8 mouse cellular contexts compared by ENCODE assay signal in genomic region chr4:99660981-99661380, GRCm38 (mm10). TPM values are rescaled to one million over a fixed set of nuclear protein-coding genes. Genes with fewer than 3 reads are reported as not detected.
DNase-seq lines count a peak whose midpoint lies in the region; ATAC-seq lines count a peak whose summit lies in the region.

No protein-coding gene starts in this region.

- intact Hi-C loops in left cerebral cortex, postnatal 36 days (cut with DNase I), result no loop called here

- ATAC-seq in midbrain, embryonic 15.5 days (replicated peaks), result no peak
- ATAC-seq in embryonic facial prominence, embryonic 14.5 days (ENCODE audit: low read depth), result peak; percentile 24; the same call in 1 of the 2 replicates
- no peak for ATAC-seq in hindbrain, embryonic 12.5 days (ENCODE audit: low FRiP score)
- no peak for ATAC-seq in neural tube, embryonic 13.5 days (ENCODE audit: low read depth)

- peaks cover 28% of the 10 kb centered on the region for H3K4me1 ChIP-seq in midbrain, embryonic 10.5 days
- peaks cover 21% of the 10 kb centered on the region for H3K4me1 ChIP-seq in midbrain, embryonic 15.5 days
- H3K4me1 ChIP-seq in embryonic facial prominence, embryonic 14.5 days (ENCODE audit: control insufficient read depth, insufficient read depth, low read length), result peaks cover 8% of the 10 kb centered on the region; the same call in 1 of the 2 replicates
- peaks cover 23% of the 10 kb centered on the region for H3K4me1 ChIP-seq in hindbrain, embryonic 12.5 days
- peaks cover 36% of the 10 kb centered on the region for H3K4me1 ChIP-seq in neural tube, embryonic 13.5 days (replicated peaks)

- H3K4me2 ChIP-seq in midbrain, embryonic 15.5 days, result no peak overlapping the region
- H3K4me2 ChIP-seq in embryonic facial prominence, embryonic 14.5 days (ENCODE audit: low read depth, low read length), result peak overlapping the region; percentile 39
- peak overlapping the region; percentile 8; the same call in 1 of the 2 replicates for H3K4me2 ChIP-seq in hindbrain, embryonic 12.5 days (replicated peaks)
- H3K4me2 ChIP-seq in neural tube, embryonic 13.5 days, result peak overlapping the region; percentile 44

- WGBS in midbrain, embryonic 10.5 days, result 0% methylated on average over 11 of the region's 11 CpGs
- under 1% methylated on average over 11 of the region's 11 CpGs for whole genome bisulfite sequencing in midbrain, embryonic 15.5 days
- WGBS in embryonic facial prominence, embryonic 14.5 days, result 0% methylated on average over 11 of the region's 11 CpGs
- under 1% methylated on average over 11 of the region's 11 CpGs for WGBS in hindbrain, embryonic 12.5 days
- WGBS in neural tube, embryonic 13.5 days, result under 1% methylated on average over 11 of the region's 11 CpGs

- H3K9ac ChIP-seq in midbrain, embryonic 15.5 days, result no peak overlapping the region
- no peak overlapping the region for H3K9ac ChIP-seq in embryonic facial prominence, embryonic 14.5 days (ENCODE audit: low read depth, low read length)
- H3K9ac ChIP-seq in hindbrain, embryonic 12.5 days, result no peak overlapping the region
- H3K9ac ChIP-seq in neural tube, embryonic 13.5 days, result no peak overlapping the region

- H3K36me3 ChIP-seq in midbrain, embryonic 10.5 days, result no peaks in the 10 kb centered on the region
- H3K36me3 ChIP-seq in midbrain, embryonic 15.5 days (replicated peaks), result no peaks in the 10 kb centered on the region
- no peaks in the 10 kb centered on the region for H3K36me3 ChIP-seq in embryonic facial prominence, embryonic 14.5 days (ENCODE audit: control insufficient read depth, insufficient read depth, low read length)
- H3K36me3 ChIP-seq in hindbrain, embryonic 12.5 days, result no peaks in the 10 kb centered on the region
- no peaks in the 10 kb centered on the region for H3K36me3 ChIP-seq in neural tube, embryonic 13.5 days

- 0 out of 2 replicates have a peak overlapping the region, but pooled peaks have one; percentile 10 for H3K4me3 ChIP-seq in midbrain, embryonic 10.5 days
- H3K4me3 ChIP-seq in midbrain, embryonic 15.5 days, result no peak overlapping the region
- peak overlapping the region; percentile 13; the same call in 1 of the 2 replicates for H3K4me3 ChIP-seq in embryonic facial prominence, embryonic 14.5 days (ENCODE audit: low read depth, low read length)
- no peak overlapping the region for H3K4me3 ChIP-seq in hindbrain, embryonic 12.5 days
- H3K4me3 ChIP-seq in neural tube, embryonic 13.5 days, result no peak overlapping the region

- peak; percentile 84 for DNase-seq in midbrain, embryonic 10.5 days (ENCODE audit: low spot score)
- peak; percentile 24 for DNase-seq in adipocyte (ENCODE audit: low spot score)
- DNase-seq in embryonic facial prominence, embryonic 14.5 days (ENCODE audit: low spot score), result peak; percentile 80
- peak; percentile 66 for DNase-seq in liver
- DNase-seq in left cerebral cortex, postnatal 36 days (ENCODE audit: low spot score in 2 of 2), result no peak

- no peaks in the 10 kb centered on the region for H3K9me3 ChIP-seq in midbrain, embryonic 10.5 days (replicated peaks)
- no peaks in the 10 kb centered on the region for H3K9me3 ChIP-seq in midbrain, embryonic 15.5 days
- no peaks in the 10 kb centered on the region for H3K9me3 ChIP-seq in embryonic facial prominence, embryonic 14.5 days (ENCODE audit: control insufficient read depth, low read length)
- H3K9me3 ChIP-seq in hindbrain, embryonic 12.5 days (replicated peaks), result no peaks in the 10 kb centered on the region
- no peaks in the 10 kb centered on the region for H3K9me3 ChIP-seq in neural tube, embryonic 13.5 days

- no peak overlapping the region for H3K27ac ChIP-seq in midbrain, embryonic 10.5 days (replicated peaks)
- H3K27ac ChIP-seq in midbrain, embryonic 15.5 days, result no peak overlapping the region
- H3K27ac ChIP-seq in embryonic facial prominence, embryonic 14.5 days (replicated peaks; ENCODE audit: low read depth, low read length), result no peak overlapping the region
- H3K27ac ChIP-seq in hindbrain, embryonic 12.5 days, result no peak overlapping the region
- H3K27ac ChIP-seq in neural tube, embryonic 13.5 days (replicated peaks), result peak overlapping the region; percentile 59; the same call in 1 of the 2 replicates

- peaks cover 100% of the 10 kb centered on the region for H3K27me3 ChIP-seq in midbrain, embryonic 10.5 days (ENCODE audit: low read depth, poor library complexity, severe bottlenecking)
- H3K27me3 ChIP-seq in midbrain, embryonic 15.5 days (replicated peaks), result peaks cover 68% of the 10 kb centered on the region
- peaks cover 96% of the 10 kb centered on the region for H3K27me3 ChIP-seq in embryonic facial prominence, embryonic 14.5 days (replicated peaks; ENCODE audit: control insufficient read depth, insufficient read depth, low read length)
- peaks cover 87% of the 10 kb centered on the region for H3K27me3 ChIP-seq in hindbrain, embryonic 12.5 days
- peaks cover 97% of the 10 kb centered on the region for H3K27me3 ChIP-seq in neural tube, embryonic 13.5 days

RNA-seq across cellular contexts. Expression of gene Foxd3, which starts 4.9 kb away (rescaled TPM):
- polyA plus RNA-seq in midbrain, embryonic 10.5 days (2016; fragmentation: Nextera tagmentation; extraction: Ambion mirVana), result 0.05 and 0.23 TPM in 2 replicates
- 0.14 TPM in 1 of 2 replicates, not detected in the other for polyA plus RNA-seq in midbrain, embryonic 15.5 days (2015; fragmentation: Nextera tagmentation; extraction: Ambion mirVana)
- polyA plus RNA-seq in embryonic facial prominence, embryonic 14.5 days (2014; fragmentation: Nextera tagmentation; extraction: Ambion mirVana), result 1.4 and 2.0 TPM in 2 replicates
- polyA plus RNA-seq in hindbrain, embryonic 12.5 days (2016; fragmentation: Nextera tagmentation; extraction: Ambion mirVana), result 4.4 and 5.1 TPM in 2 replicates
- 3.7 and 3.8 TPM in 2 replicates for polyA plus RNA-seq in neural tube, embryonic 13.5 days (2015; fragmentation: Nextera tagmentation; extraction: Ambion mirVana)
- not detected for total RNA-seq in left cerebral cortex, postnatal 36 days (2021)

RNA-seq across cellular contexts. Expression of gene Alg6, which starts 54.5 kb away (rescaled TPM):
- 19.7 and 20.4 TPM in 2 replicates for polyA plus RNA-seq in midbrain, embryonic 10.5 days (2016; fragmentation: Nextera tagmentation; extraction: Ambion mirVana)
- polyA plus RNA-seq in midbrain, embryonic 15.5 days (2015; fragmentation: Nextera tagmentation; extraction: Ambion mirVana), result 10.3 and 12.5 TPM in 2 replicates
- polyA plus RNA-seq in embryonic facial prominence, embryonic 14.5 days (2014; fragmentation: Nextera tagmentation; extraction: Ambion mirVana), result 17.9 and 18.2 TPM in 2 replicates
- polyA plus RNA-seq in hindbrain, embryonic 12.5 days (2016; fragmentation: Nextera tagmentation; extraction: Ambion mirVana), result 14.0 and 14.3 TPM in 2 replicates
- 9.2 and 10.6 TPM in 2 replicates for polyA plus RNA-seq in neural tube, embryonic 13.5 days (2015; fragmentation: Nextera tagmentation; extraction: Ambion mirVana)
- total RNA-seq in left cerebral cortex, postnatal 36 days (2021), result 10 to 100 TPM; 13.5 to 14.9 TPM

Comparison
In these comparisons a context has a peak if more than half of its experiments do, and no peak if none do; other contexts are left out.
1. H3K4me3 ChIP-seq: peak in midbrain, embryonic 10.5 days (single experiment) and embryonic facial prominence, embryonic 14.5 days (single experiment); none in midbrain, embryonic 15.5 days (single experiment), hindbrain, embryonic 12.5 days (single experiment) and neural tube, embryonic 13.5 days (single experiment).
2. DNase-seq: peak in midbrain, embryonic 10.5 days (single experiment), adipocyte (single experiment), embryonic facial prominence, embryonic 14.5 days (single experiment) and liver (single experiment); none in left cerebral cortex, postnatal 36 days (0 of 2).